Mouse (Mus musculus) ES-E14 (cell line): ENCODE measurements around the gene Ndufa7.

Source experiments
- CHD2 ChIP-seq: IDR thresholded peaks from 2 replicates; pipeline ENCODE4 v1.6.1; 2014; ENCODE audit warnings: mild to moderate bottlenecking, low read depth, low read length, inconsistent platforms
- MAFK ChIP-seq: IDR thresholded peaks from 2 replicates; pipeline ENCODE4 v1.6.1; 2014; ENCODE audit warnings: mild to moderate bottlenecking, low read depth, low read length, inconsistent platforms; ENCODE audit not compliant: insufficient read depth

- TF ChIP-seq MAFK (no peak), CHD2 (no peak)
Observed at GRCm38 (mm10) chr17:33788732-33789131, 35.6 kb upstream of the Ndufa7 start.
